Mouse (Mus musculus): ENCODE results near the gene Hlf. TPM values are rescaled to one million over a fixed set of nuclear protein-coding genes. Genes with fewer than 3 reads are reported as not detected.

Gene Hlf
- total RNA-seq, 2 experiments from 2014 or later, result 2.3 to 10.2 TPM

Other genes with a start within 250 kb of the Hlf start
- 6.9 and 8.3 TPM in 2 replicates for gene Gm45716, start 203.2 kb downstream of the Hlf start, total RNA-seq (2014; fragmentation: Nextera tagmentation)
- 9.1 and 10.1 TPM in 2 replicates for gene Gm45716, start 203.2 kb downstream of the Hlf start, total RNA-seq (2017)
- 14.0 and 17.9 TPM in 2 replicates for gene Mmd, start 141.4 kb downstream of the Hlf start, total RNA-seq (2014; fragmentation: Nextera tagmentation)
- gene Mmd, start 141.4 kb downstream of the Hlf start, total RNA-seq (2017), result 10.6 and 21.5 TPM in 2 replicates
- gene Stxbp4, start 247.2 kb upstream of the Hlf start, total RNA-seq (2014; fragmentation: Nextera tagmentation), result 5.6 and 6.4 TPM in 2 replicates
- 3.7 and 5.4 TPM in 2 replicates for gene Stxbp4, start 247.2 kb upstream of the Hlf start, total RNA-seq (2017)
- 8.4 and 19.9 TPM in 2 replicates for gene Cox11, start 247.3 kb upstream of the Hlf start, total RNA-seq (2014; fragmentation: Nextera tagmentation)
- 12.2 and 20.3 TPM in 2 replicates for gene Cox11, start 247.3 kb upstream of the Hlf start, total RNA-seq (2017)

Measured in granulocyte monocyte progenitor cell, adult 5-6 weeks (primary cell).